Mouse (Mus musculus) adrenal gland, postnatal 0 days (tissue): ENCODE results near the gene 4930555G01Rik. TPM values are rescaled to one million over a fixed set of nuclear protein-coding genes. Genes with fewer than 3 reads are reported as not detected.

ENCODE experiments used
- polyA plus RNA-seq: library from polyadenylated mRNA; unstranded; fragments of >200 nt; fragmentation: Nextera tagmentation; extraction: Ambion mirVana; gene quantifications from 2 replicates; pipeline ENCODE4 v1.2.1, GENCODE M21; 2015

The 4930555G01Rik gene
- polyA plus RNA-seq: not detected in 2 replicates

GRCm38 (mm10) chr14:5050329-5050728 is at the start of gene 4930555G01Rik:
Gene 4930555G01Rik, plus strand, starts transcription at chr14:5050629.

DNA sequence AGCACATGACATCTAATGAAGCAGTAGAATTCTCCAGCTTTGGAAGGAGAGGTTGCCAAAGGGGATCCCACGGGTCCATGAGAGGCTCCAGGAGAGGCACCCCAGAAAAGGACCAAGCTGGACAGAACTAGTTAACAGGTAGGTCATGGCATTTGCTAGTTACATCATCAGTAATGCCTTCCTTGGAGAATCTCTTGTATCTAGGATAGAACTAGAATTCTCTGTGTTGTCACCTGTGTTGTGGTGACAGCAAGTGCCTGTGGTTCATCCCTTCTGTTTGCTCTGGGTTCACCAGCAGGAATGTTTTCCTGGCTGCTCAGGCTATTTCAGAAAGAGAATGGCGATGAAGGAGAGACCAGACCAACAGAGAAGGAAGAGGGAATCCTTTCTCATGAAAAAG is 34.8 kb upstream of the 4930555G01Rik start, which contains the start of gene Gm3298:
TSS of gene Gm3298 (plus strand) at position 301 of the 400 bp plus-strand sequence.

GRCm38 (mm10) chr14:5070611-5071490 is 20.4 kb downstream of the 4930555G01Rik start, which contains the start of gene Gm8281:
Gene Gm8281, plus strand, starts transcription at chr14:5071040.

Other genes with a start within 250 kb of the 4930555G01Rik start
- gene Gm3269, start 212.5 kb upstream of the 4930555G01Rik start, polyA plus RNA-seq: not detected in 2 replicates
- 0.77 TPM in 1 of 2 replicates, not detected in the other for gene Gm3264, start 195.1 kb upstream of the 4930555G01Rik start, polyA plus RNA-seq
- not detected in 2 replicates for gene Gm3278, start 158.2 kb upstream of the 4930555G01Rik start, polyA plus RNA-seq
- gene Gm8297, start 66.7 kb upstream of the 4930555G01Rik start, polyA plus RNA-seq: not detected in 2 replicates
- not detected in 2 replicates for gene Gm3298, start 34.7 kb upstream of the 4930555G01Rik start, polyA plus RNA-seq
- gene Gm8281, start 20.4 kb downstream of the 4930555G01Rik start, polyA plus RNA-seq: 0.14 and 0.57 TPM in 2 replicates
- gene Gm8279, start 80.9 kb downstream of the 4930555G01Rik start, polyA plus RNA-seq: not detected in 2 replicates
- gene Gm3317, start 113.9 kb downstream of the 4930555G01Rik start, polyA plus RNA-seq: not detected in 2 replicates
- not detected in 2 replicates for gene Gm8271, start 135.2 kb downstream of the 4930555G01Rik start, polyA plus RNA-seq
- not detected in 2 replicates for gene Gm3526, start 210.0 kb downstream of the 4930555G01Rik start, polyA plus RNA-seq